Mouse (Mus musculus) gastrocnemius, postnatal 10 days (tissue): ENCODE results near the gene Pced1b. TPM values are rescaled to one million over a fixed set of nuclear protein-coding genes. Genes with fewer than 3 reads are reported as not detected.
A peak's percentile ranks its signal among the peaks of the same experiment; 100 is the strongest.
"Not testable (repeated sequence)": the region's sequence is repeated elsewhere in the genome, so short reads cannot be mapped to it uniquely, and the experiment has no call there.

Experiments used
- DNase-seq: peaks from one replicate; pipeline ENCODE4 v3.0.0; 2021; ENCODE audit warnings: mixed read lengths
- long read RNA-seq, 2 experiments: library from polyadenylated mRNA; stranded (forward); transcript quantifications; one replicate each; pipeline ENCODE4 v2.0.0; 2021
- total RNA-seq, 2 experiments: library from RNA; stranded (reverse); gene quantifications; 2 replicates each; pipeline ENCODE4 v1.2.3; 2021

The Pced1b gene
- 1 to 10 TPM; 4.3 to 5.6 TPM for total RNA-seq
- long read RNA-seq, experiment 1, partial matches to known transcripts: 0 of 3 reads
- long read RNA-seq, experiment 1, other reads (novel, unspliced or antisense): 3 of 3 reads
- long read RNA-seq, experiment 2, partial matches to known transcripts: 0 of 1 reads
- long read RNA-seq, experiment 2, other reads (novel, unspliced or antisense): 1 of 1 reads

GRCm38 (mm10) chr15:97246911-97247790 lies at the start of gene Pced1b, which contains the start of gene Amigo2:
Gene Pced1b, plus strand, starts transcription at chr15:97247107.
Gene Amigo2, minus strand, starts transcription at chr15:97247287.
- DNase-seq: peak; percentile 64

- no peak for DNase-seq
These were observed 42.0 kb upstream of the Pced1b start for GRCm38 (mm10) chr15:97204889-97205288.

DNA sequence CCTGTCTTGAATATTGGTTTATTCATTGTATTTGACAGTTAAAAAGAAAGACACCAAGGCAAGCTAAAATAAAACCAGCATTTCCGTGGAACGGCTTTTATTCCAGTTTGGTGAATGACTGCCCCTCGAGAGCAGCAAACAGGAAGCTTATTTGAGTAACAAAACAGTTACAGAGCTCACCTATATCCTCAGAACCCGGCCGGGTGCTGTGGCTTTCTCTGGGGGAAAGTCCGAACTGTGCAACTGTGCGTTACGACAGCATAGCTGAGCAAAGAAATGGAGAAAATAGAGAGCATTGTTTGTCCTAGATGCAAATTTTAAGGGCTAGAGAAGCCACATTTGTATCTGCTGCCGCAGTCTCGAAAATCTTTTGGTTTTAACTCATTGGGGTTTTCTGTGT lies 41.1 kb upstream of the Pced1b start:
- no peak for DNase-seq

DNA sequence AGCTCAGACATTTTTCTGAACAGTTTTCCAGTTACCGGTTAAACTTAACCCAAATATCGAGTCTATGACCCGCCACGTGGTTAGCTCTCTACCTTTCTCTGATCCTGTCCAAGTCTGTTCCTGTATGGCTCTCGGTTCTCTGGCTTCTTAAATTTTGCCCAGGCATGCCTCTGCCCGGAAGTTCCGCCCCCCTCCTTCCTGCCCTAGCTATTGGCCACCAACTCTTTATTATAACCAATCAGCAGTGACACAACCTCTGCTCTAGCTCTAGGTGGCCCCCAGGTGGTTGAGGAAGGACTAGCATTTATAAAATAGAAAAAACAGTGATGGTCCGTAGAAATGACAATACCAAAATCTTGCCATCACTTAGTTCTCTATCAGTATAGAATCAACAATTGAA lies 40.4 kb upstream of the Pced1b start:
- DNase-seq: no peak

- DNase-seq: not testable (repeated sequence)
These were observed 37.2 kb upstream of the Pced1b start for GRCm38 (mm10) chr15:97209754-97210153.

GRCm38 (mm10) chr15:97212501-97213477 lies 34.1 kb upstream of the Pced1b start:
- DNase-seq: no peak

DNA sequence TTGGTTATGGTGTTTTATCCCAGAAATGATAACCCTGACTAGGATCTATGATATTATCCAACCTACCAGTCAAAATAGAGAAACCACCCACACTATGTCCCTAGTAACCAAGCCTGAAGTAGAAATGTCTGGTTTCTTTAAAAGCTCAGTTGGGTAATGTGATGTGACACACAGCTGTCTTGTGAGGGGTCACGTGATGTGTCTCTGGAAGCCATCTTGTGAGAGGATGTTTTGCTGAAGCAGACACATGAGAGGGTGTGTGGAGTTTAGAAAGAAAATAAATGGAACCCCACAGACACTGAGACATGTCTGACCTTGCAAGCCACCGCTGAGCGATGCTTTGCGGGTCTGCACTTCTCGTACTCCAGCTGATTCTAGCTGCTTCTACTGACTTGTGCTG lies 30.1 kb upstream of the Pced1b start:
- no peak for DNase-seq

DNA sequence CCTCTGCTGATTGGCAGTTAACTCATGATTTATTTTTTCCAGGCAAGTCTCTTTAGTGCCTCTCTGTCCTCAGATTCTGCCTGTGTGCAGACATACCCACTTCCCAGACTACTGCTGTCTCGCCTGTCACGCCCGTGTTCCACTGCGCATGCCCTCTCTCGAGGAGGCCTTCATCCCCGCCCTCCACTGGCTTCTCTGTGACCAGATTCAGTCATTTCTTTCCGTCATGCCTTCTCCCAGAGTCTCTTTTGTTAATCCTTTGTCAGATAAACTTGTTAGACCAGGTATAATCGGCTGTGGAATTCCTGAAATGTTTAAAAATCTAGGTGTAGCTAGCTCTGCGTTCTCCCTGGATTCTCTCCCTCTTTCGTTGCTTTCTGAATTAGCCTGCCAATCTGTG lies 23.5 kb upstream of the Pced1b start:
- DNase-seq: no peak

DNA sequence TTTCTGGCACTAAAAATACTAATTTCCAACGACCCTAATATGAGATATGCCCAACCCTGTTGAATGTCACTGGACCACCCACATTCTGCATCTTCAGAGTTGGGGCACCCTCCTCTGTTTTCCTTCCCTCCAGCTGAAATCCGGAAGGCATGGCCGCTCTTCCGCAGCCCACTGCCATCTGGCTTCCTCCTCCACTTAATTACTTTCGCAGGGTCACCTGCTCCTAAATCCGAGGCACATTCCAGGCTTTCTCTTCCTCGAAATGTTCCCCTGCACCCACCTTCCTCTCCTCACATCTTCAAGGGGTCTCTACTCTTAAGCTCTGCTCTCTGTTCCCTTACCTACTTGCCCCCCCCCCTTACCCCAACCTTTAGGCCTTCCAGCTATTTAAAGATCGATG lies 22.9 kb upstream of the Pced1b start:
- DNase-seq: no peak

GRCm38 (mm10) chr15:97229494-97230077 lies 17.3 kb upstream of the Pced1b start:
- DNase-seq: no peak

- DNase-seq: no peak
These were observed 12.8 kb upstream of the Pced1b start for GRCm38 (mm10) chr15:97234076-97234475.

- DNase-seq: peak; percentile 70
These were observed 11.7 kb upstream of the Pced1b start for GRCm38 (mm10) chr15:97235183-97235582.

DNA sequence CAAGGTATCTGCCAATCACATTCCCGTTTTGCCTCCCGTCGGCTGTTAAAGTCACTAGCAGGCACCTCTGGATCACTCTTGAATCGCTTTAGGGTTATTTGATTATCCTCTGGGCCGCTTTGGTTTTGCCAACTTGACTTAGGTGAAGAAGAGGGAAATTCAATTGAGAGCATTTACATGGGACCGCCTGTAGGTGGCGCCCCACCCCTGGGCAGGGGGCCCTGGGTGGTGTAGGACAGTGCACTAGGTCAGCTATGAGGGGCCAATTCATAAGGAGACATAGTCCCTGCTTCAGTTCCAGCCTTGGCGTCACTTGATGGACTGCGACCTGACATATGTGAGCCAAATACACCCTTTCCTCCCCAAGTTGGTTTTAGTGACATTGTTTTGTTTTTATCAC lies 10.0 kb upstream of the Pced1b start:
- DNase-seq: peak; percentile 53

DNA sequence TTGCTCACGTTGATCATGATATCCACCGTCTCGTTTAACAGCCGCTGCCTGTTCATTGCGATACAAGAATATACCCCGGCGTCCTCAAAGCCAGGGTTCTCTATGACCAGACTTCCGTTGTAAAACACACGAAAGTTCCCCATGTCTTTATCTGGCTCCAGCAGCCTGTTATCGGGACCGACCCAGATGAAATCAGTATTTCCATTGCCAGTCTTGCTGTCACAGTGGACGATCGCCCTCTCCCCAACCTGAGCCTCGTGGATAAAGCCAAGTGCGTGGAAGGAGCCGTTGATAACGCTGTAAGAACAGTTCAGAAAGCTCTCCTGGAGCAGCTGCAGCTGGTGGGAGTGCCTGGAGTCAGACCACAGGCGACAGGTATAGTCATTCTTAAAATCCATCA lies 1.5 kb upstream of the Pced1b start:
- no peak for DNase-seq

- no peak for DNase-seq
These were observed 651 bp upstream of the Pced1b start for GRCm38 (mm10) chr15:97246256-97246655.

- no peak for DNase-seq
These were observed 869 bp downstream of the Pced1b start for GRCm38 (mm10) chr15:97247791-97248161.

DNA sequence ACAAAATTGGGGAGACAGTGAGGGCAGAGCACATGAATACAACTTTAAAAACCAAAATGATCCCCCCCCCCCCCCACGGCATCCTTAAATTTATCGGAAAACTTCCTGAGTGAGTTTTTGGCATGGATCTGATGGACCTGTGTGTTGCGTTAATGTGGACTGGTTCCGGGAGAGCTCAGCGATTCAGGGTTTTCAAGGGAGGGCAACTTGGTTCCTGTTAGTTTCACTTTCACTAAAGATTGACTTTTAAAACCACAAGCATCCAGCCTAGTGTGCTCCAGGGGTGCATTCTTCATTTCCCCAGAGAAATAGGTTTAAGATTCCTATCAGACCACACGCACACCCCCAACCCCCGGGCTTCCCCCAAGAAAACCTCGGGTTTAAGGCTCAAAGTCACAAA lies 1.4 kb downstream of the Pced1b start:
- no peak for DNase-seq

- no peak for DNase-seq
These were observed 2.4 kb downstream of the Pced1b start for GRCm38 (mm10) chr15:97249322-97249721.

DNA sequence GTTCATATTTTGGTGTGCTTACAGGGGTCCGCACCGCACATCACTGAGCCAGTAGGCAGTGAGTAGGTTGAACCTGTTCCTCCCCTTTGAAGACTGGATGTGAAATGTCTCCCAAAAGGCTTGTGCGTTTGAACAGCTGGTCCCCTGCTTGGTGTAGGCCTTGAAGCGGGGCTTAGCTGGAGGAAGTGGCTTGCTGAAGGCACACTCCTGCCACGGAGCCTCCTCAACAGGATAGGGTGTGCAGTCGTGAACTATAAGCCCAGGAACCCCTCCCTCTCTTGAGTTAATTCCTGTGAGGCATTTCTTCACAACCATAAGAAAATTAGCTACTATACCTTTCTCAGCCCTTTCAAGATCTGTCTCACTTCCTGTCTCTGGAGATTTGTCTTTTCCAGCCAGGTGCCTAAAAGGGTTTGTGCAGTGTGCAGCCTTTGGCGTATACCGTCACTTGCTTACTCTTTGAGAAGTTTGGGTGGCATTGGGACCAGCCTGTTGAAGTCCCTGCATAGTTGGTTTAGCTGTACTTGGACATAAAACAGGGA lies 5.7 kb downstream of the Pced1b start:
- DNase-seq: no peak

GRCm38 (mm10) chr15:97254375-97254774 lies 7.5 kb downstream of the Pced1b start:
- no peak for DNase-seq

DNA sequence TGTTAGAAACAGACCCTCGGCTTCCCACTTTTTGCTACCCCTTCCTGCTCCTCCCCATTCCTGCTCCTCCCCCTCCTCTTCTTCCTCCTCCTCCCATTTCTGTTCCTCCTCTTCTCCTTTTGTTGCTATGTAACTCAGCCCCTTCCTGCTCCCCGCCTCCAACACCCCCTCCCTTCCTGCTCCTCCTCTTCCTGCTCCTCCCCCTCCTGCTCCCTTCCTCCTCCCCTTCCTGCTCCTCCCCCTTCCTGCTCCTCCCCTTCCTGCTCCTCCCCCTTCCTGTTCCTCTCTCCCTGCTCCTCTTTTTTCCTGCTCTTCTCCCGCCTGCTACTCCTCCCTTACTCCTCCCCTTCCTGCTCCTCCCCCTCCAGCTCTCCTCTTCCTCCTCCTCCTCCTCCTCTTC lies 8.9 kb downstream of the Pced1b start:
- DNase-seq: no peak

DNA sequence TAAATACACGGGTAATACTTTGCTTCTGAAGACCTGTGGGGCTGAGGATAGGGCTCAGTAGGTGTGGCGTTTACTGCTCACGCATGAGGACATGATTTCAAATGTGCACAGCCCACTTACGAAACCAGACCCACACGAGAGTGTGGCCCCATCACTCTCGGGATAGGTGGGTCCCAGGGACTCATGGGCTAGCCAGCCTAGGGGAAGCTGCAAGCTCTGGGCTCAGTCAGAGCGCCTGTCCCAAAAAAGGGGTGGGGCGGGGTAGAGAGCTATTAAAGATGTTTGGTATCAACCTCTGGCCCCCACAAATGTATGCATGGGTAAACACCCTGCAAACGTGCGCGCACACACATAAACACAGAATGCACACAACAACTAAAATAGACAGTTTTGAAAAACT lies 9.5 kb downstream of the Pced1b start:
- no peak for DNase-seq
